Mouse (Mus musculus) brain, embryonic 14.5 days (tissue): ENCODE data around the gene Arhgef3.

ENCODE experiments used
- CTCF ChIP-seq: fragments of 200-500 bp; IDR thresholded peaks from 2 replicates; pipeline ENCODE4 v1.5.1; 2012; ENCODE audit warnings: inconsistent platforms, mild to moderate bottlenecking, moderate library complexity, borderline replicate concordance; ENCODE audit not compliant: insufficient read depth, insufficient read length; ENCODE audit errors: extremely low read depth
- POLR2A ChIP-seq: fragments of 200-500 bp; IDR thresholded peaks from 2 replicates; pipeline ENCODE4 v1.6.1; 2012; ENCODE audit warnings: mild to moderate bottlenecking, inconsistent platforms, borderline replicate concordance; ENCODE audit not compliant: poor library complexity, insufficient read depth, insufficient read length, severe bottlenecking; ENCODE audit errors: extremely low read depth

DNA sequence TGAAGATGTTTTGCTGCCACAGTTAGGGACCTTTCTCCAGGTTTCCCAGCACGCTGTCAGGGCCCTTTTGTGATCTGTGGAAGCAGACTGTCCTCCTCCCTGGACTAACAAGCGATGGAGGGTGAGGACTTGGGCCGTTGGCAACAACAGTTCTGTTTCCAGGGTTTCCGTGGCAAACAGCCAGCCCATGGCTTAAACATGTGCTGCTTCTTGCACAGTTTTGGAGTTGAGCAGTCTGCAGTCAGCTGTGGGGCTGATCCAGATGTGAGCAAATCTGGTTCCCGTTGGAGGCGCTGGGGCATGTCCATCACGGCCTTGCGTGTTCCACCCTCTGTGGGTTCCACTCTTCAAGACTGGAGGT lies 63.8 kb downstream of the Arhgef3 start:
- no peak for TF ChIP-seq CTCF
- no peak for TF ChIP-seq POLR2A
